Comparison of ENCODE assay signal across 24 mouse cellular contexts in the genomic region with DNA sequence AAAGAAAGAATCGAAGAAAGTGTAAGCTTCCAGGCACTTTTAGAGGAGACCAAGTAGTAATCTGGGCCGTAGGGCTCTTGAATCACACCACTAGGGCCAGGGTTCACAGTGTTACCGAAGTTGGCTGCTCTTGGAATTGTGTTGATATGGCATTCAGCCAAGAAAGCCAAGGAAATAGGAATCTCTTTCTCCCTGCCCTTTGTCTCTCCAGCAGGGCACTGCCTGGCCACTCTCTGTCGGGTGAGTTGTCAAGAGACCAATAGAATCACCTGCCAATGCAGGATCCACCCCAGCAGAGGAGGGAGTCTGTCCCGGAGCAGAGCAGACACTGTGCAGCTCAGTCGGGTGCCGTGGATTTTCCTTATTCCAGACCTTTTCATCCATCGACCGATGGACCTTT. TPM values are rescaled to one million over a fixed set of nuclear protein-coding genes. Genes with fewer than 3 reads are reported as not detected.
A peak's percentile ranks its signal among the peaks of the same experiment; 100 is the strongest.
DNase-seq lines count a peak whose midpoint lies in the region; ATAC-seq and TF ChIP-seq lines count a peak whose summit lies in the region.
"Had no signal": no experiment of that assay in that cellular context is flagged by ENCODE, and none has a peak within 500 bp of the region (broad histone marks: within the 10 kb centered on the region; RNA-seq: fewer than 3 reads in every experiment).

No protein-coding gene starts in this region.

- ATAC-seq in heart, embryonic 16.5 days (replicated peaks; ENCODE audit: extremely low read depth, insufficient read depth, low FRiP score) = peak; percentile 46
- peak; percentile 94 for ATAC-seq in intestine, postnatal 0 days
- ATAC-seq: activated CD4-positive, CD25-positive, alpha-beta regulatory T cell, adult 4 months; CD4-positive, CD25-positive, alpha-beta regulatory T cell, adult 4 months; hindbrain, embryonic 16.5 days; Patski had no signal

- TF ChIP-seq CTCF in intestine, postnatal 0 days (IDR thresholded peaks at IDR 0.05; ENCODE audit: low read depth) = peak; percentile 36; the same call in 1 of the 2 replicates

- peak overlapping the region; percentile 73 for H3K27ac ChIP-seq in heart, embryonic 16.5 days (ENCODE audit: low read length)
- peak overlapping the region; percentile 82 for H3K27ac ChIP-seq in intestine, postnatal 0 days (ENCODE audit: low read depth, low read length)
- H3K27ac ChIP-seq: forebrain, embryonic 10.5 days; left cerebral cortex, adult 2 months had no signal

- H3K9me3 ChIP-seq in heart, embryonic 16.5 days (replicated peaks; ENCODE audit: control insufficient read depth, low read length) = no peaks in the 10 kb centered on the region
- H3K9me3 ChIP-seq in intestine, postnatal 0 days (ENCODE audit: control insufficient read depth) = no peaks in the 10 kb centered on the region

- no peaks in the 10 kb centered on the region for H3K36me3 ChIP-seq in heart, embryonic 16.5 days (ENCODE audit: control insufficient read depth, insufficient read depth)
- no peaks in the 10 kb centered on the region for H3K36me3 ChIP-seq in intestine, postnatal 0 days (ENCODE audit: control insufficient read depth, insufficient read depth)
- H3K36me3 ChIP-seq: forebrain, embryonic 10.5 days had no signal

- no peaks in the 10 kb centered on the region for H3K27me3 ChIP-seq in heart, embryonic 16.5 days (ENCODE audit: control insufficient read depth, insufficient read depth, low read length)
- H3K27me3 ChIP-seq in intestine, postnatal 0 days (replicated peaks; ENCODE audit: control insufficient read depth, insufficient read depth, low read length) = no peaks in the 10 kb centered on the region
- H3K27me3 ChIP-seq: Patski had no signal

- DNase-seq in adrenal gland, postnatal 10 days = peak; percentile 12
- no peak for DNase-seq in adrenal gland, adult 8-10 months
- DNase-seq in R1 (ENCODE audit: low read depth, low spot score) = peak; percentile 12
- DNase-seq in frontal cortex, postnatal 10 days (ENCODE audit: low spot score in 2 of 2) = no peak
- DNase-seq in left cerebral cortex, adult 11 months (ENCODE audit: low spot score) = no peak
- no peak for DNase-seq in layer of hippocampus, postnatal 25 days (ENCODE audit: extremely low spot score in 1 of 2, low spot score in 1 of 2)
- DNase-seq: cerebellum, adult 8-10 months; gastrocnemius, postnatal 10 days; kidney, adult 8-10 months; kidney, postnatal 14 days; left cerebral cortex, postnatal 4 days; liver; lung, adult 18-20 months; lung, postnatal 14 days; midbrain, embryonic 14.5 days; thymus, adult 18-20 months had no signal

- H3K4me2 ChIP-seq in heart, embryonic 16.5 days (ENCODE audit: low read depth, low read length) = no peak overlapping the region; the same call in 1 of the 2 replicates
- H3K4me2 ChIP-seq in intestine, postnatal 0 days (replicated peaks; ENCODE audit: low read depth) = no peak overlapping the region

- no peak overlapping the region for H3K9ac ChIP-seq in heart, embryonic 16.5 days (ENCODE audit: low read length)
- H3K9ac ChIP-seq in intestine, postnatal 0 days (ENCODE audit: low read depth, low read length) = no peak overlapping the region

- peaks cover 28% of the 10 kb centered on the region for H3K4me1 ChIP-seq in heart, embryonic 16.5 days (ENCODE audit: control insufficient read depth, insufficient read depth, low read length)
- no peaks in the 10 kb centered on the region for H3K4me1 ChIP-seq in intestine, postnatal 0 days (replicated peaks; ENCODE audit: control insufficient read depth, insufficient read depth, low read length)
- H3K4me1 ChIP-seq: forebrain, embryonic 10.5 days had no signal

- WGBS in heart, embryonic 16.5 days = 56% methylated on average over 9 of the region's 9 CpGs
- 47% methylated on average over 9 of the region's 9 CpGs for WGBS in intestine, postnatal 0 days

- no peak overlapping the region for H3K4me3 ChIP-seq in heart, embryonic 16.5 days (ENCODE audit: low read length)
- H3K4me3 ChIP-seq in intestine, postnatal 0 days (ENCODE audit: low read depth, low read length) = no peak overlapping the region
- H3K4me3 ChIP-seq: forebrain, embryonic 10.5 days; left cerebral cortex, adult 2 months had no signal

RNA-seq across cellular contexts. Expression of a gene that starts 19.1 kb away (rescaled TPM):
- total RNA-seq in adrenal gland, postnatal 10 days (2021) = 10 to 100 TPM; 43.6 to 45.7 TPM
- total RNA-seq in adrenal gland, adult 8-10 months (2022) = 10 to 100 TPM; 50.4 to 57.7 (median 54.3) TPM
- 45.7 and 47.8 TPM in 2 replicates for polyA plus RNA-seq in heart, embryonic 16.5 days (2015; fragmentation: Nextera tagmentation; extraction: Ambion mirVana)
- 95.8 and 96.2 TPM in 2 replicates for polyA plus RNA-seq in intestine, postnatal 0 days (2015; fragmentation: Nextera tagmentation; extraction: Ambion mirVana)
- 10 to 100 TPM; 51.1 to 52.5 TPM for total RNA-seq in layer of hippocampus, postnatal 25 days (2021)

Comparison
In these comparisons a context has a peak if more than half of its experiments do, and no peak if none do; other contexts are left out.
1. DNase-seq: peak in adrenal gland, postnatal 10 days (single experiment) and R1 (single experiment); none in adrenal gland, adult 8-10 months (single experiment), frontal cortex, postnatal 10 days (0 of 2), left cerebral cortex, adult 11 months (single experiment) and layer of hippocampus, postnatal 25 days (0 of 2).